Mouse (Mus musculus): ENCODE measurements around the gene Spi1.

GRCm38 (mm10) chr2:91086392-91087237 is 4.4 kb downstream of the Spi1 start:
- no peak for TF ChIP-seq POLR2A (IDR thresholded peaks at IDR 0.05; ENCODE audit: extremely low read depth, insufficient read depth, low read length)
- TF ChIP-seq CTCF (IDR thresholded peaks at IDR 0.05; ENCODE audit: low read depth, low read length), result no peak

Measured in liver, adult 2 months (tissue).